Mouse (Mus musculus) heart, adult 2 months (tissue): Measurements from ENCODE around the gene Zfr2. TPM values are rescaled to one million over a fixed set of nuclear protein-coding genes. Genes with fewer than 3 reads are reported as not detected.

ENCODE experiments used
- DNase-seq, 2 experiments: peaks; one replicate each; pipeline ENCODE4 v3.0.0; 2021
- H3K27ac ChIP-seq: fragments of 200-600 bp; 2 replicates; pipeline ENCODE4 v1.8.1; 2022
- H3K27me3 ChIP-seq: fragments of 200-500 bp; 2 replicates; pipeline ENCODE4 v1.6.1; 2012; ENCODE audit warnings: mild to moderate bottlenecking, low read length, inconsistent platforms, mixed read lengths; ENCODE audit not compliant: control insufficient read depth, insufficient read depth
- H3K36me3 ChIP-seq: fragments of 200-500 bp; 2 replicates; pipeline ENCODE4 v1.6.1; 2012; ENCODE audit warnings: low read length, inconsistent platforms; ENCODE audit not compliant: control insufficient read depth, insufficient read depth
- H3K4me1 ChIP-seq: fragments of 200-500 bp; 2 replicates; pipeline ENCODE4 v1.6.1; 2011; ENCODE audit warnings: low read length; ENCODE audit not compliant: control insufficient read depth, insufficient read depth
- H3K4me3 ChIP-seq: fragments of 200-600 bp; 2 replicates; pipeline ENCODE4 v1.8.1; 2022
- H3K79me2 ChIP-seq: fragments of 200-500 bp; replicated peaks from 2 replicates; pipeline ENCODE4 v1.6.1; 2012; ENCODE audit warnings: mild to moderate bottlenecking, inconsistent platforms, low read length, moderate library complexity, mixed read lengths; ENCODE audit not compliant: control insufficient read depth, insufficient read depth
- H3K9ac ChIP-seq: fragments of 200-500 bp; 2 replicates; pipeline ENCODE4 v1.6.1; 2012; ENCODE audit warnings: low read depth, mild to moderate bottlenecking, control low read depth, inconsistent platforms, low read length, mixed read lengths
- CTCF ChIP-seq: fragments of 200-600 bp; IDR thresholded peaks from 2 replicates; pipeline ENCODE4 v1.8.1; 2022; ENCODE audit warnings: antibody characterized with exemption, mild to moderate bottlenecking, moderate library complexity
- EP300 ChIP-seq: fragments of 200-500 bp; IDR thresholded peaks from 2 replicates; pipeline ENCODE4 v1.6.1; 2011; ENCODE audit warnings: low read depth, low read length, control low read depth; ENCODE audit not compliant: insufficient read depth
- POLR2A ChIP-seq: fragments of 200-500 bp; IDR thresholded peaks from 2 replicates; pipeline ENCODE4 v1.6.1; 2011; ENCODE audit warnings: mild to moderate bottlenecking, low read depth, low read length, control low read depth; ENCODE audit not compliant: insufficient read depth
- WGBS: fragments of 180-500 bp; shearing (Covaris S2); methylation state at CpG from one replicate; pipeline ENCODE4 v1.1.7; 2018; 5-methylcytosine and 5-hydroxymethylcytosine counted together
- intact Hi-C: fragments of 180-260 bp; cut with DNase I; formaldehyde crosslinking; loops from one replicate; pipeline ENCODE4 v1.15.1; 2025
- polyA plus RNA-seq: library from polyadenylated mRNA; depleted of rRNA; stranded (reverse); fragments of >200 nt; gene quantifications from 2 replicates; pipeline ENCODE4 v1.2.3, GENCODE M21; 2012
- total RNA-seq, 2 experiments: library from RNA; stranded (reverse); gene quantifications; 2 replicates each; pipeline ENCODE4 v1.2.3; 2021

Zfr2 gene
- total and polyA plus RNA-seq, 3 experiments = 1.8 to 5.0 (median 2.0) TPM

- Histone ChIP-seq H3K36me3 (no peaks in the 10 kb centered on the region), H3K27ac (peak overlapping the region; percentile 96), H3K27me3 (no peaks in the 10 kb centered on the region; the same call in 1 of the 2 replicates), H3K4me3 (peak overlapping the region; percentile 55), H3K79me2 (no peaks in the 10 kb centered on the region), H3K4me1 (peaks cover 5% of the 10 kb centered on the region), H3K9ac (peak overlapping the region; percentile 82)
- no peak for TF ChIP-seq EP300
- peak; percentile 53; the same call in 1 of the 2 replicates for TF ChIP-seq POLR2A
- no peak for TF ChIP-seq CTCF
- intact Hi-C loops = no loop called here
- 36% methylated on average over 4 of the region's 4 CpGs for WGBS
- DNase-seq = peak; percentile 39 to 41
These were observed 37.7 kb upstream of the Zfr2 start for GRCm38 (mm10) chr10:81195300-81195699.

- Histone ChIP-seq H3K79me2 (no peaks in the 10 kb centered on the region), H3K27me3 (no peaks in the 10 kb centered on the region; the same call in 1 of the 2 replicates), H3K36me3 (no peaks in the 10 kb centered on the region), H3K27ac (peak overlapping the region; percentile 96), H3K9ac (peak overlapping the region; percentile 82), H3K4me1 (peaks cover 5% of the 10 kb centered on the region), H3K4me3 (peak overlapping the region; percentile 55)
- WGBS = 36% methylated on average over 11 of the region's 11 CpGs
- peak; percentile 48 to 56 for DNase-seq
- intact Hi-C loops = no loop called here
- TF ChIP-seq POLR2A (peak; percentile 58; the same call in 1 of the 2 replicates), CTCF (no peak)
These were observed 36.4 kb upstream of the Zfr2 start for GRCm38 (mm10) chr10:81196470-81197065.

- intact Hi-C loops = no loop called here
- peak; percentile 32 to 64 for DNase-seq
- Histone ChIP-seq H3K4me1 (peaks cover 5% of the 10 kb centered on the region), H3K36me3 (no peaks in the 10 kb centered on the region), H3K9ac (peak overlapping the region; percentile 29; the same call in 1 of the 2 replicates), H3K4me3 (peak overlapping the region; percentile 55; the same call in 1 of the 2 replicates), H3K27ac (peak overlapping the region; percentile 96), H3K27me3 (no peaks in the 10 kb centered on the region; the same call in 1 of the 2 replicates), H3K79me2 (no peaks in the 10 kb centered on the region)
- 27% methylated on average over 6 of the region's 6 CpGs for WGBS
- TF ChIP-seq POLR2A = peak; percentile 66
- TF ChIP-seq CTCF = no peak
- TF ChIP-seq EP300 = peak; percentile 82
These were observed 35.6 kb upstream of the Zfr2 start for GRCm38 (mm10) chr10:81197305-81197704.

GRCm38 (mm10) chr10:81198230-81198629, 34.7 kb upstream of the Zfr2 start:
- peak overlapping the region; percentile 96 for H3K27ac ChIP-seq
- no peaks in the 10 kb centered on the region for H3K36me3 ChIP-seq
- TF ChIP-seq POLR2A (no peak; the same call in 1 of the 2 replicates), CTCF (peak; percentile 88)
- WGBS = under 1% methylated on average over 9 of the region's 9 CpGs
- H3K4me3 ChIP-seq = no peak overlapping the region
- peaks cover 2% of the 10 kb centered on the region for H3K4me1 ChIP-seq
- no peaks in the 10 kb centered on the region; the same call in 1 of the 2 replicates for H3K27me3 ChIP-seq
- no peak overlapping the region for H3K9ac ChIP-seq
- intact Hi-C loops = loop anchor here (1.0 kb wide), 1 partner anchor 20 kb away; no protein-coding TSS in a partner anchor
- no peaks in the 10 kb centered on the region for H3K79me2 ChIP-seq
- peak; percentile 44 to 55 for DNase-seq

- no peak for DNase-seq
- peak; percentile 3; the same call in 1 of the 2 replicates for TF ChIP-seq POLR2A
- no peak for TF ChIP-seq CTCF
- TF ChIP-seq EP300 = peak; percentile 77; the same call in 1 of the 2 replicates
- Histone ChIP-seq H3K9ac (no peak overlapping the region), H3K79me2 (no peaks in the 10 kb centered on the region), H3K27me3 (no peaks in the 10 kb centered on the region; the same call in 1 of the 2 replicates), H3K4me1 (no peaks in the 10 kb centered on the region), H3K36me3 (no peaks in the 10 kb centered on the region), H3K27ac (peak overlapping the region; percentile 96), H3K4me3 (no peak overlapping the region)
- WGBS = 52% methylated on average over 6 of the region's 6 CpGs
- intact Hi-C loops = loop anchor here (1.0 kb wide), 1 partner anchor 19 kb away; no protein-coding TSS in a partner anchor
These were observed 34.0 kb upstream of the Zfr2 start for GRCm38 (mm10) chr10:81198990-81199389.

GRCm38 (mm10) chr10:81200141-81200540, 32.8 kb upstream of the Zfr2 start:
- TF ChIP-seq POLR2A = peak; percentile 72
- peak; percentile 80 for TF ChIP-seq EP300
- TF ChIP-seq CTCF = no peak
- intact Hi-C loops = no loop called here
- Histone ChIP-seq H3K27me3 (no peaks in the 10 kb centered on the region; the same call in 1 of the 2 replicates), H3K36me3 (no peaks in the 10 kb centered on the region), H3K4me3 (no peak overlapping the region), H3K9ac (peak overlapping the region; percentile 8; the same call in 1 of the 2 replicates), H3K4me1 (no peaks in the 10 kb centered on the region), H3K27ac (peak overlapping the region; percentile 96), H3K79me2 (no peaks in the 10 kb centered on the region)
- WGBS = 63% methylated on average over 13 of the region's 13 CpGs
- DNase-seq = peak; percentile 36 to 42
